ENCODE assay signal across 14 mouse cellular contexts in the genomic region with DNA sequence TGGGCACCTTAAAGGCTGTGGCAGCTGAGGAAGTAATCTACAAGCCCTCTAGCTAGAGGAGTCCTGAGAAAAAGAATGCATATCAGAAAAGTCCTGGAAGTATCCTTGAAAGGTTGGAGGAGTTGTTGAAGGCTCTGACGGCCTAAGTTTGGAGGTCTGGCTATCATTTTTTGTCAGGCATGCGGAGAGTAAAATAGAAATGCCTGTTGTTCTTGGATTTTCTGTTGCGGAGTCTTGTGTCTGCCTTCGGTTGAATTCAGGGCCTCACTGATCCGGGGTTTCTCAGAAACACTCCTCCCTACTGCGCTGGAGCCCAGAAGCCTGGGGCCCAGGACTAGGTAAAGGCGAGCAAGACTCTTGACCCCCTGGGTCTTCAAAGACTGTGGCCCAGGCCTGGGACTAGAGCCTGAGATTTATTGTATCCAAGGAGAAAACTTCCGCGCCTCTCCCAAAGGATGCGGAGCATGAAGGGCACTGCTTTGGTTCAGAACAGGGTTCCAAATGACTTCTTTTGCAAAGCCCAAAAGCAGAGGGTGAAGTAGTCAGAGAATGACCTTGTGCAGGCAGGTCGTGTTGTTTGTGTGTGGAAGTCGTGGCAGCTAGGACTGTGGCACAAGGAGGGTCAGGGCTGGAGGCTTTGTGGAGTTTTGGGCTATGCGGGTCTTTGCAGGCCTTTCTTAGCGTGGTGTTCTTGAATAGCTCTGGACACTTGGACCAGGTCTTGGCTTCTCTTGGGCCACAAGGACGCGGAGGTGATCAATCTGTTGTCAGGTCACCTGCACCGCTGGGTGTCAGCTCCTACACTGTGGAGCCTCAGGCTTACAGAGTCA. TPM values are rescaled to one million over a fixed set of nuclear protein-coding genes. Genes with fewer than 3 reads are reported as not detected.
DNase-seq lines count a peak whose midpoint lies in the region; ATAC-seq and TF ChIP-seq lines count a peak whose summit lies in the region.
"Had no signal": no experiment of that assay in that cellular context is flagged by ENCODE, and none has a peak within 500 bp of the region (broad histone marks: within the 10 kb centered on the region; RNA-seq: fewer than 3 reads in every experiment).

No protein-coding gene starts in this region.

- H3K9me3 ChIP-seq in forebrain, postnatal 0 days (ENCODE audit: low read length): no peaks in the 10 kb centered on the region
- H3K9me3 ChIP-seq in kidney, embryonic 16.5 days (ENCODE audit: low read length): no peaks in the 10 kb centered on the region
- no peaks in the 10 kb centered on the region for H3K9me3 ChIP-seq in neural tube, embryonic 11.5 days (ENCODE audit: control insufficient read depth, low read length)
- H3K9me3 ChIP-seq: intestine, embryonic 15.5 days; limb, embryonic 12.5 days had no signal

- H3K36me3 ChIP-seq in forebrain, postnatal 0 days (ENCODE audit: insufficient read depth): no peaks in the 10 kb centered on the region
- H3K36me3 ChIP-seq in kidney, embryonic 16.5 days (ENCODE audit: insufficient read depth, low read length): no peaks in the 10 kb centered on the region
- no peaks in the 10 kb centered on the region for H3K36me3 ChIP-seq in neural tube, embryonic 11.5 days (ENCODE audit: control insufficient read depth, insufficient read depth, low read length)
- H3K36me3 ChIP-seq: intestine, embryonic 15.5 days; limb, embryonic 12.5 days had no signal

- no peaks in the 10 kb centered on the region for H3K27me3 ChIP-seq in forebrain, postnatal 0 days (ENCODE audit: insufficient read depth, low read length)
- peaks cover 88% of the 10 kb centered on the region for H3K27me3 ChIP-seq in kidney, embryonic 16.5 days (ENCODE audit: insufficient read depth, low read length)
- H3K27me3 ChIP-seq in neural tube, embryonic 11.5 days (ENCODE audit: control insufficient read depth, insufficient read depth, low read length): peaks cover 38% of the 10 kb centered on the region

- H3K4me3 ChIP-seq in forebrain, postnatal 0 days (ENCODE audit: low read depth, low read length): peak overlapping the region; percentile 39
- H3K4me3 ChIP-seq in kidney, embryonic 16.5 days (ENCODE audit: low read length): no peak overlapping the region
- peak overlapping the region; percentile 15 for H3K4me3 ChIP-seq in neural tube, embryonic 11.5 days (ENCODE audit: low read depth, low read length)
- H3K4me3 ChIP-seq: intestine, embryonic 15.5 days; limb, embryonic 12.5 days had no signal

- peak overlapping the region; percentile 73 for H3K27ac ChIP-seq in forebrain, postnatal 0 days (ENCODE audit: low read depth, low read length)
- peak overlapping the region; percentile 71; the same call in 1 of the 2 replicates for H3K27ac ChIP-seq in kidney, embryonic 16.5 days (ENCODE audit: low read length)
- H3K27ac ChIP-seq in neural tube, embryonic 11.5 days (ENCODE audit: low read depth, low read length): peak overlapping the region; percentile 49
- H3K27ac ChIP-seq: intestine, embryonic 15.5 days; limb, embryonic 12.5 days had no signal

- 21% methylated on average over 17 of the region's 17 CpGs for WGBS in forebrain, postnatal 0 days
- WGBS in kidney, embryonic 16.5 days: 6% methylated on average over 17 of the region's 17 CpGs
- whole genome bisulfite sequencing in neural tube, embryonic 11.5 days: 1% methylated on average over 17 of the region's 17 CpGs

- TF ChIP-seq CTCF in forebrain, postnatal 0 days (IDR thresholded peaks at IDR 0.05; ENCODE audit: low read depth): no peak

- ATAC-seq in forebrain, postnatal 0 days: no peak
- ATAC-seq in kidney, embryonic 16.5 days (ENCODE audit: low FRiP score, low TSS enrichment): no peak
- no peak for ATAC-seq in neural tube, embryonic 11.5 days (ENCODE audit: insufficient read depth, low FRiP score, low TSS enrichment)

- DNase-seq in embryo, embryonic 10.5 days (ENCODE audit: low spot score): peak; percentile 62
- DNase-seq in embryo, embryonic 10 days (ENCODE audit: low spot score): no peak
- peak; percentile 65 for DNase-seq in forebrain, postnatal 0 days
- peak; percentile 52 for DNase-seq in neural tube, embryonic 11.5 days (ENCODE audit: low spot score)
- no peak for DNase-seq in urinary bladder, postnatal 25 days (ENCODE audit: low spot score)
- DNase-seq in lung, postnatal 25 days (ENCODE audit: low spot score): no peak
- no peak for DNase-seq in ovary, postnatal 10 days (ENCODE audit: low spot score)
- DNase-seq: cerebellum, adult 11-12 months; lung, postnatal 4 days; thymus, postnatal 36 days had no signal

- peak overlapping the region; percentile 61 for H3K9ac ChIP-seq in forebrain, postnatal 0 days
- 0 out of 2 replicates have a peak overlapping the region, but pooled peaks have one; percentile 20 for H3K9ac ChIP-seq in kidney, embryonic 16.5 days (replicated peaks; ENCODE audit: low read length)
- H3K9ac ChIP-seq in neural tube, embryonic 11.5 days (ENCODE audit: low read length): peak overlapping the region; percentile 29
- H3K9ac ChIP-seq: intestine, embryonic 15.5 days; limb, embryonic 12.5 days had no signal

- peak overlapping the region; percentile 88 for H3K4me2 ChIP-seq in forebrain, postnatal 0 days (ENCODE audit: low read depth)
- peak overlapping the region; percentile 18; the same call in 1 of the 2 replicates for H3K4me2 ChIP-seq in kidney, embryonic 16.5 days (replicated peaks; ENCODE audit: low read depth, low read length)
- peak overlapping the region; percentile 36 for H3K4me2 ChIP-seq in neural tube, embryonic 11.5 days (ENCODE audit: low read depth)
- H3K4me2 ChIP-seq: intestine, embryonic 15.5 days; limb, embryonic 12.5 days had no signal

- peaks cover 36% of the 10 kb centered on the region for H3K4me1 ChIP-seq in forebrain, postnatal 0 days (ENCODE audit: insufficient read depth)
- H3K4me1 ChIP-seq in kidney, embryonic 16.5 days (ENCODE audit: insufficient read depth, low read length): peaks cover 5% of the 10 kb centered on the region; the same call in 1 of the 2 replicates
- peaks cover 33% of the 10 kb centered on the region for H3K4me1 ChIP-seq in neural tube, embryonic 11.5 days (ENCODE audit: control insufficient read depth, insufficient read depth, low read length)
- H3K4me1 ChIP-seq: intestine, embryonic 15.5 days had no signal

RNA-seq across cellular contexts. Expression of a gene that starts 9.6 kb away (rescaled TPM):
- 76.9 and 81.4 TPM in 2 replicates for total RNA-seq in forebrain, postnatal 0 days (2014; rRNA removed)
- 22.7 and 28.0 TPM in 2 replicates for polyA plus RNA-seq in forebrain, postnatal 0 days (2015; fragmentation: Nextera tagmentation; extraction: Ambion mirVana)
- polyA plus RNA-seq in kidney, embryonic 16.5 days (2015; fragmentation: Nextera tagmentation; extraction: Ambion mirVana): 7.6 and 8.4 TPM in 2 replicates
- polyA plus RNA-seq in neural tube, embryonic 11.5 days (2014; fragmentation: Nextera tagmentation; extraction: Ambion mirVana): 11.4 and 11.9 TPM in 2 replicates
- total RNA-seq: adrenal gland, adult 18-20 months had no signal

Comparison
In these comparisons a context has a peak if more than half of its experiments do, and no peak if none do; other contexts are left out.
1. DNase-seq: peak in embryo, embryonic 10.5 days (single experiment), forebrain, postnatal 0 days (single experiment) and neural tube, embryonic 11.5 days (single experiment); none in embryo, embryonic 10 days (single experiment), urinary bladder, postnatal 25 days (single experiment), lung, postnatal 25 days (single experiment) and ovary, postnatal 10 days (single experiment).
2. H3K4me2 ChIP-seq: peak in every context shown above with its lines; median percentile 88 in forebrain, postnatal 0 days; 36 in neural tube, embryonic 11.5 days; 18 in kidney, embryonic 16.5 days.
3. Peak in every context shown above with its lines, with median percentiles within 50 percentile points of each other: H3K27ac ChIP-seq and H3K9ac ChIP-seq.